Mouse (Mus musculus) intestine, postnatal 0 days (tissue): ENCODE measurements around the gene Grin3a. TPM values are rescaled to one million over a fixed set of nuclear protein-coding genes. Genes with fewer than 3 reads are reported as not detected.

ENCODE experiments used
- ATAC-seq: fragments of 200-750 bp; cut with Nextera tagmentation; 2 replicates; pipeline ENCODE4 v1.8.0; 2017; ENCODE audit warnings: mild to moderate bottlenecking, moderate TSS enrichment, moderate library complexity
- H3K27ac ChIP-seq: fragments of 300-500 bp; sonication (generic); 2 replicates; pipeline ENCODE4 v1.5.1; 2014; ENCODE audit warnings: mild to moderate bottlenecking, low read depth, low read length, moderate library complexity
- H3K27me3 ChIP-seq: fragments of 300-500 bp; sonication (generic); replicated peaks from 2 replicates; pipeline ENCODE4 v1.6.1; 2014; ENCODE audit warnings: low read length, mixed read lengths; ENCODE audit not compliant: control insufficient read depth, insufficient read depth
- H3K36me3 ChIP-seq: fragments of 300-500 bp; sonication (generic); 2 replicates; pipeline ENCODE4 v1.6.1; 2014; ENCODE audit warnings: mild to moderate bottlenecking, moderate library complexity; ENCODE audit not compliant: control insufficient read depth, insufficient read depth
- H3K4me1 ChIP-seq: fragments of 300-500 bp; sonication (generic); replicated peaks from 2 replicates; pipeline ENCODE4 v1.6.1; 2014; ENCODE audit warnings: antibody characterized with exemption, low read length, mixed read lengths; ENCODE audit not compliant: control insufficient read depth, insufficient read depth
- H3K4me2 ChIP-seq: fragments of 300-500 bp; sonication (generic); replicated peaks from 2 replicates; pipeline ENCODE4 v1.6.1; 2014; ENCODE audit warnings: low read depth, mild to moderate bottlenecking, moderate library complexity
- H3K4me3 ChIP-seq: fragments of 300-500 bp; sonication (generic); 2 replicates; pipeline ENCODE4 v1.5.1; 2014; ENCODE audit warnings: low read depth, low read length
- H3K9ac ChIP-seq: fragments of 300-500 bp; sonication (generic); 2 replicates; pipeline ENCODE4 v1.6.1; 2014; ENCODE audit warnings: mild to moderate bottlenecking, low read depth, low read length
- H3K9me3 ChIP-seq: fragments of 300-500 bp; sonication (generic); 2 replicates; pipeline ENCODE4 v1.6.1; 2016; ENCODE audit warnings: mixed run types; ENCODE audit not compliant: control insufficient read depth
- CTCF ChIP-seq: sonication (generic); IDR thresholded peaks from 2 replicates; pipeline ENCODE4 v1.5.1; 2016; ENCODE audit warnings: low read depth, mild to moderate bottlenecking, control low read depth, antibody characterized with exemption, moderate library complexity
- WGBS: fragments of 180-500 bp; shearing (Covaris S2); extraction: QIAGEN DNeasy Blood & Tissue Kit; methylation state at CpG from one replicate; pipeline ENCODE4 v1.1.7; 2014; 5-methylcytosine and 5-hydroxymethylcytosine counted together
- polyA plus RNA-seq: library from polyadenylated mRNA; unstranded; fragments of >200 nt; fragmentation: Nextera tagmentation; extraction: Ambion mirVana; gene quantifications from 2 replicates; pipeline ENCODE4 v1.2.1, GENCODE M21; 2015

Grin3a gene
- polyA plus RNA-seq, 1 experiment from 2014 or later: 0.26 TPM

DNA sequence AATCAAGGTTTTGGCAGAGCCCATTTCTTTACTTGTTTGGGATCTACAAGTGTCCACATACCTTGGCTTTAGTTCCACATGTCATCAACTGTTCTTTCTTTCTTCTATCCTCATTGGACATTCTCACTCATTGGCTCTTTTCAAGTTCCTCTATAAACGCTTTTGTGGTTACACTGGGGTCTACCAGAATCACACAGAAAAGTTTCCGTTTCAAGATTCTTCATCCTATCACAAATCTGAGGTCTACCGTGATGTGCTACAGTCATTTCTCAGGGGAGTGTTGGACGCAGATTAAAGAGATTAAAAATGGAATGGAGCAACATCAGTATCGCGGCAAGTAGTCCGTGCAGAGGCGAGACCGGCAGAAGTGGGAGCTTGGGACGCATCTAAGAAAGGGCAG is 228.6 kb downstream of the Grin3a start:
- Histone ChIP-seq H3K4me3 (no peak overlapping the region), H3K9ac (no peak overlapping the region), H3K27me3 (no peaks in the 10 kb centered on the region), H3K36me3 (no peaks in the 10 kb centered on the region), H3K4me2 (no peak overlapping the region), H3K27ac (no peak overlapping the region), H3K9me3 (no peaks in the 10 kb centered on the region), H3K4me1 (no peaks in the 10 kb centered on the region)
- no peak for TF ChIP-seq CTCF
- WGBS: 86% methylated on average over 10 of the region's 10 CpGs
- no peak for ATAC-seq

Other genes starting within 250 kb of the Grin3a start
- gene Tmem246, start 247.9 kb downstream of the Grin3a start, polyA plus RNA-seq: 22.6 and 23.6 TPM in 2 replicates
- 15.6 and 16.4 TPM in 2 replicates for gene Rnf20, start 213.7 kb downstream of the Grin3a start, polyA plus RNA-seq
- gene Ppp3r2, start 163.7 kb downstream of the Grin3a start, polyA plus RNA-seq: not detected in 2 replicates